Mouse (Mus musculus) limb, embryonic 11.5 days (tissue): Measurements from ENCODE around the gene Slc17a7. TPM values are rescaled to one million over a fixed set of nuclear protein-coding genes. Genes with fewer than 3 reads are reported as not detected.

Experiments
- ATAC-seq: fragments of 200-750 bp; cut with Nextera tagmentation; 2 replicates; pipeline ENCODE4 v1.8.0; 2017; ENCODE audit warnings: low read depth; ENCODE audit not compliant: insufficient number of reproducible peaks, low FRiP score, low TSS enrichment
- DNase-seq: peaks from one replicate; pipeline ENCODE4 v3.0.0-alpha.2; 2015; ENCODE audit warnings: low spot score
- H3K27ac ChIP-seq: fragments of 300-500 bp; sonication (generic); replicated peaks from 2 replicates; pipeline ENCODE4 v1.5.1; 2014; ENCODE audit warnings: low read depth, mild to moderate bottlenecking, low read length
- H3K27me3 ChIP-seq: fragments of 300-500 bp; sonication (generic); 2 replicates; pipeline ENCODE4 v1.6.1; 2014; ENCODE audit warnings: mild to moderate bottlenecking, low read length, mixed read lengths; ENCODE audit not compliant: control insufficient read depth, insufficient read depth
- H3K36me3 ChIP-seq: fragments of 300-500 bp; sonication (generic); 2 replicates; pipeline ENCODE4 v1.6.1; 2014; ENCODE audit warnings: mild to moderate bottlenecking, low read length, moderate library complexity, mixed read lengths; ENCODE audit not compliant: control insufficient read depth, insufficient read depth
- H3K4me1 ChIP-seq: fragments of 300-500 bp; sonication (generic); 2 replicates; pipeline ENCODE4 v1.6.1; 2014; ENCODE audit warnings: low read length, mixed read lengths; ENCODE audit not compliant: control insufficient read depth, insufficient read depth
- H3K4me2 ChIP-seq: fragments of 300-500 bp; sonication (generic); 2 replicates; pipeline ENCODE4 v1.6.1; 2014; ENCODE audit warnings: low read depth, mild to moderate bottlenecking, moderate library complexity; ENCODE audit not compliant: severe bottlenecking
- H3K4me3 ChIP-seq: fragments of 300-500 bp; sonication (generic); 2 replicates; pipeline ENCODE4 v1.5.1; 2014; ENCODE audit warnings: low read depth, low read length
- H3K9ac ChIP-seq: fragments of 300-500 bp; sonication (generic); 2 replicates; pipeline ENCODE4 v1.6.1; 2014; ENCODE audit warnings: mild to moderate bottlenecking, low read length
- H3K9me3 ChIP-seq: fragments of 300-500 bp; sonication (generic); 2 replicates; pipeline ENCODE4 v1.6.1; 2016; ENCODE audit warnings: low read length; ENCODE audit not compliant: control insufficient read depth
- WGBS: fragments of 180-500 bp; shearing (Covaris S2); extraction: QIAGEN DNeasy Blood & Tissue Kit; methylation state at CpG from one replicate; pipeline ENCODE4 v1.1.7; 2014; 5-methylcytosine and 5-hydroxymethylcytosine counted together
- polyA plus RNA-seq: library from polyadenylated mRNA; unstranded; fragments of >200 nt; fragmentation: Nextera tagmentation; extraction: Ambion mirVana; gene quantifications from 2 replicates; pipeline ENCODE4 v1.2.1, GENCODE M21; 2014

Slc17a7 gene
- polyA plus RNA-seq, 1 experiment from 2014 or later, result 0.11 TPM

DNA sequence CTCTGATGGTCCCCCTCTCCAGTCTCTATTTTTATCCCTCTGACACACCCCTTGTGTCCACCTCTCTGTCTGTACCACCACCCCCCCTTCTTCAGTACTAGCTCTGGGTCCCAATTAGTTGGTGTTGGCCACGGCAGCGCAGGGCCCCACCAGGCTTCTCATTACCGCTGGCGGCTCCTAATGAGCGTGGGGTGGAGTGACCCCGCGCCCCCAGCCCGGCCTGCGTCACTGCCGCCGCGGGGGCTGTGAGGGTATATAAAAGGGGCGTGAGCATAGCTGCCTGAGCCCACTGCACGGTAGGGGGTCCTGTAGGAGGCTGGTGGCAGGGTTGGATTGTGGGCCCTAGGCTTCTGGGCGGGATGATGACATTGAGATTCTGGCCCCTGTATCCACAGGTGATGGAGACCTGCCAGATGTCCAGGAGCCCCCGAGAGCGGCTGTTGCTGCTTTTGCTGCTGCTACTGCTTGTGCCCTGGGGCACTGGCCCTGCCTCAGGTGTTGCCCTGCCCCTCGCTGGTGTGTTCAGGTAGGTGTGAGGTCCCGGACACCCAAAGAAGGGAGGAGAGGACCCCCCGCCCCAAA, 17.2 kb downstream of the Slc17a7 start, which contains the start of gene Pth2:
Pth2 (plus strand) TSS at position 100 of the 582 bp plus-strand sequence.
- H3K27ac ChIP-seq, result no peak within 1 kb of the TSS
- no peaks in the 10 kb centered on the region for H3K36me3 ChIP-seq
- WGBS, result 14% methylated on average over 19 of the region's 20 CpGs
- H3K4me3 ChIP-seq, result 0 out of 2 replicates have a peak within 1 kb of the TSS, but pooled peaks have one; percentile 3
- peak within 1 kb of the TSS; percentile 12; the same call in 1 of the 2 replicates for H3K4me2 ChIP-seq
- peaks cover 92% of the 10 kb centered on the region for H3K27me3 ChIP-seq
- H3K9ac ChIP-seq, result no peak within 1 kb of the TSS
- no peak for ATAC-seq
- H3K4me1 ChIP-seq, result peaks cover 11% of the 10 kb centered on the region; the same call in 1 of the 2 replicates
- no peak for DNase-seq
- no peaks in the 10 kb centered on the region for H3K9me3 ChIP-seq

GRCm38 (mm10) chr7:45181540-45181939, 17.8 kb downstream of the Slc17a7 start:
- 6% methylated on average over 33 of the region's 35 CpGs for WGBS
- H3K4me1 ChIP-seq, result peaks cover 12% of the 10 kb centered on the region; the same call in 1 of the 2 replicates

GRCm38 (mm10) chr7:45182199-45182601, 18.5 kb downstream of the Slc17a7 start:
- under 1% methylated on average over 34 of the region's 34 CpGs for WGBS
- DNase-seq (peak; percentile 93), ATAC-seq (peak; percentile 79)
- Histone ChIP-seq H3K27ac (no peak overlapping the region), H3K4me3 (peak overlapping the region; percentile 21; the same call in 1 of the 2 replicates), H3K27me3 (peaks cover 80% of the 10 kb centered on the region), H3K36me3 (no peaks in the 10 kb centered on the region), H3K4me2 (peak overlapping the region; percentile 48), H3K4me1 (peaks cover 15% of the 10 kb centered on the region; the same call in 1 of the 2 replicates), H3K9ac (no peak overlapping the region), H3K9me3 (no peaks in the 10 kb centered on the region)

More at GRCm38 (mm10) chr7:45181540-45181939, 17.8 kb downstream of the Slc17a7 start:
- 0 out of 2 replicates have a peak overlapping the region, but pooled peaks have one; percentile 3 for H3K4me3 ChIP-seq
- H3K36me3 ChIP-seq, result no peaks in the 10 kb centered on the region
- ATAC-seq, result no peak
- H3K9ac ChIP-seq, result no peak overlapping the region
- no peaks in the 10 kb centered on the region for H3K9me3 ChIP-seq
- H3K27me3 ChIP-seq, result peaks cover 87% of the 10 kb centered on the region
- no peak for DNase-seq
- no peak overlapping the region for H3K27ac ChIP-seq
- peak overlapping the region; percentile 12; the same call in 1 of the 2 replicates for H3K4me2 ChIP-seq

DNA sequence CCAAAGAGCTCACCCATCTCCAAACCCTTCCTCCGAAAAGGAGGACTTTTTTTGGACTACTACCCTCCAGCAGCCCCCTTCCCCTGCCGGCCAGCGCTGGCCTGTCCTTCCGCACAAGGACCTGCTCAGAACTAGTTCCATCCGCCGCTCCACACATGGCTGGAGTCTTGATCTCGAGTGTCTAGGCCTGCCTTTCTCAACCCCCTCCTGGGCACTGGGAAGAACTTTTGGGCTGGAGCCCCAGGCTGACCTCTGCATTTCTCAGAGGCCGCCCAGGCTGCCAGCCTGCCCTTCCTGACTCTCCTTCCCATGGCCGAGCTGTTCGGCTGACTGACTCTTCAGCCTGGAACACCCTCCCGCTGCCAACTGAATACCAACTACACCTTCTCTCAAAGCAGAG, 18.9 kb downstream of the Slc17a7 start:
- Histone ChIP-seq H3K9me3 (no peaks in the 10 kb centered on the region), H3K4me1 (peaks cover 15% of the 10 kb centered on the region; the same call in 1 of the 2 replicates), H3K9ac (no peak overlapping the region), H3K27me3 (peaks cover 76% of the 10 kb centered on the region), H3K4me2 (peak overlapping the region; percentile 48), H3K27ac (no peak overlapping the region), H3K4me3 (peak overlapping the region; percentile 21; the same call in 1 of the 2 replicates), H3K36me3 (no peaks in the 10 kb centered on the region)
- DNase-seq, result no peak
- WGBS, result 14% methylated on average over 11 of the region's 11 CpGs
- peak; percentile 36; the same call in 1 of the 2 replicates for ATAC-seq

- Histone ChIP-seq H3K36me3 (no peaks in the 10 kb centered on the region), H3K4me3 (no peak overlapping the region), H3K27ac (no peak overlapping the region), H3K4me2 (no peak overlapping the region), H3K9me3 (no peaks in the 10 kb centered on the region), H3K4me1 (peaks cover 15% of the 10 kb centered on the region; the same call in 1 of the 2 replicates), H3K9ac (no peak overlapping the region), H3K27me3 (peaks cover 65% of the 10 kb centered on the region)
- no peak for DNase-seq
- no peak for ATAC-seq
- WGBS, result 60% methylated on average over 7 of the region's 7 CpGs
These were observed 19.9 kb downstream of the Slc17a7 start for GRCm38 (mm10) chr7:45183672-45184071.

GRCm38 (mm10) chr7:45185921-45186320, 22.2 kb downstream of the Slc17a7 start:
- Histone ChIP-seq H3K36me3 (no peaks in the 10 kb centered on the region), H3K4me2 (no peak overlapping the region), H3K4me3 (no peak overlapping the region), H3K27me3 (peaks cover 52% of the 10 kb centered on the region), H3K9ac (no peak overlapping the region), H3K4me1 (peaks cover 13% of the 10 kb centered on the region; the same call in 1 of the 2 replicates), H3K9me3 (no peaks in the 10 kb centered on the region), H3K27ac (no peak overlapping the region)
- DNase-seq, result no peak
- ATAC-seq, result no peak
- 54% methylated on average over 7 of the region's 7 CpGs for WGBS

DNA sequence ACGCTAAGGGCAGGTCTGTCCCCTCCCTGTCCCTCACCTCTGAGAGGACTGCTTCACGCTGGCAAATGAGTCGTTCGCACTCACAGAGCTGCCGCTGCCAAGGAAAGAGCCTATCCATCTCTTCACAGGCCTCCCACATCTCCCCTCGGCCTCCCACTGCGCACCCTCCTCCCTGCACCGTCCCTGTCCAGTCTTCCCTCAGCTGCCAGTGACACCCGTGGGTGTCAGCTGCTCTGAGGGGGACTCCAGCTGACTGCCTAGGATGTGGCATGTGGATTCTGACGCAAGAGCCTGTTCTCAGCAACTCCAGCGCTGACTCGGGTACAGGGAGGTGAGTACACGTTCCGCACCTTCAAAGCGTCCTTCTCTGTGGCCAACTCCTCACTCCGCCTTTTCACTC, 25.9 kb downstream of the Slc17a7 start:
- Histone ChIP-seq H3K4me2 (no peak overlapping the region), H3K4me1 (peaks cover 16% of the 10 kb centered on the region), H3K36me3 (no peaks in the 10 kb centered on the region), H3K9me3 (no peaks in the 10 kb centered on the region), H3K27me3 (peaks cover 18% of the 10 kb centered on the region), H3K9ac (no peak overlapping the region), H3K4me3 (no peak overlapping the region), H3K27ac (no peak overlapping the region)
- DNase-seq (no peak), ATAC-seq (no peak)
- WGBS, result 49% methylated on average over 16 of the region's 16 CpGs

GRCm38 (mm10) chr7:45190186-45190585, 26.4 kb downstream of the Slc17a7 start:
- WGBS, result 92% methylated on average over 6 of the region's 6 CpGs
- Histone ChIP-seq H3K36me3 (no peaks in the 10 kb centered on the region), H3K27ac (no peak overlapping the region), H3K27me3 (peaks cover 13% of the 10 kb centered on the region), H3K4me2 (no peak overlapping the region), H3K9me3 (no peaks in the 10 kb centered on the region; the same call in 1 of the 2 replicates), H3K4me3 (no peak overlapping the region), H3K9ac (no peak overlapping the region), H3K4me1 (peaks cover 19% of the 10 kb centered on the region)
- DNase-seq (no peak), ATAC-seq (no peak)
